Mouse (Mus musculus) forebrain, embryonic 14.5 days (tissue): Measurements from ENCODE around the gene Gm20388. TPM values are rescaled to one million over a fixed set of nuclear protein-coding genes. Genes with fewer than 3 reads are reported as not detected.

ENCODE experiments used
- ATAC-seq: fragments of 200-750 bp; cut with Nextera tagmentation; 2 replicates; pipeline ENCODE4 v1.8.0; 2017; ENCODE audit warnings: mild to moderate bottlenecking, moderate library complexity
- DNase-seq: peaks from one replicate; pipeline ENCODE4 v3.0.0-alpha.2; 2015; ENCODE audit warnings: low spot score
- H3K27ac ChIP-seq: fragments of 300-500 bp; sonication (generic); 2 replicates; pipeline ENCODE4 v1.5.1; 2014; ENCODE audit warnings: low read depth, mild to moderate bottlenecking, control low read depth, low read length, moderate library complexity
- H3K27me3 ChIP-seq: fragments of 300-500 bp; sonication (generic); replicated peaks from 2 replicates; pipeline ENCODE4 v1.6.1; 2014; ENCODE audit warnings: low read length, control low read depth, mixed read lengths; ENCODE audit not compliant: control insufficient read depth, insufficient read depth
- H3K36me3 ChIP-seq: fragments of 300-500 bp; sonication (generic); 2 replicates; pipeline ENCODE4 v1.6.1; 2014; ENCODE audit warnings: low read length, control low read depth; ENCODE audit not compliant: control insufficient read depth, insufficient read depth
- H3K4me1 ChIP-seq: fragments of 300-500 bp; sonication (generic); 2 replicates; pipeline ENCODE4 v1.6.1; 2014; ENCODE audit warnings: antibody characterized with exemption, low read length, control low read depth; ENCODE audit not compliant: control insufficient read depth, insufficient read depth
- H3K4me2 ChIP-seq: fragments of 300-500 bp; sonication (generic); 2 replicates; pipeline ENCODE4 v1.6.1; 2014; ENCODE audit warnings: mild to moderate bottlenecking, control low read depth, low read length
- H3K4me3 ChIP-seq: fragments of 300-500 bp; sonication (generic); 2 replicates; pipeline ENCODE4 v1.5.1; 2014; ENCODE audit warnings: low read depth, low read length, control low read depth
- H3K9ac ChIP-seq: fragments of 300-500 bp; sonication (generic); 2 replicates; pipeline ENCODE4 v1.6.1; 2014; ENCODE audit warnings: mild to moderate bottlenecking, low read length, control low read depth, moderate library complexity
- H3K9me3 ChIP-seq: fragments of 300-500 bp; sonication (generic); replicated peaks from 2 replicates; pipeline ENCODE4 v1.6.1; 2016; ENCODE audit warnings: low read length, control low read depth, mixed read lengths; ENCODE audit not compliant: control insufficient read depth
- WGBS: fragments of 180-500 bp; shearing (Covaris S2); extraction: QIAGEN DNeasy Blood & Tissue Kit; methylation state at CpG from one replicate; pipeline ENCODE4 v1.1.7; 2014; 5-methylcytosine and 5-hydroxymethylcytosine counted together
- polyA plus RNA-seq: library from polyadenylated mRNA; unstranded; fragments of >200 nt; fragmentation: Nextera tagmentation; extraction: Ambion mirVana; gene quantifications from 2 replicates; pipeline ENCODE4 v1.2.1, GENCODE M21; 2014

The Gm20388 gene
- polyA plus RNA-seq, 1 experiment from 2014 or later = 7.4 TPM

DNA sequence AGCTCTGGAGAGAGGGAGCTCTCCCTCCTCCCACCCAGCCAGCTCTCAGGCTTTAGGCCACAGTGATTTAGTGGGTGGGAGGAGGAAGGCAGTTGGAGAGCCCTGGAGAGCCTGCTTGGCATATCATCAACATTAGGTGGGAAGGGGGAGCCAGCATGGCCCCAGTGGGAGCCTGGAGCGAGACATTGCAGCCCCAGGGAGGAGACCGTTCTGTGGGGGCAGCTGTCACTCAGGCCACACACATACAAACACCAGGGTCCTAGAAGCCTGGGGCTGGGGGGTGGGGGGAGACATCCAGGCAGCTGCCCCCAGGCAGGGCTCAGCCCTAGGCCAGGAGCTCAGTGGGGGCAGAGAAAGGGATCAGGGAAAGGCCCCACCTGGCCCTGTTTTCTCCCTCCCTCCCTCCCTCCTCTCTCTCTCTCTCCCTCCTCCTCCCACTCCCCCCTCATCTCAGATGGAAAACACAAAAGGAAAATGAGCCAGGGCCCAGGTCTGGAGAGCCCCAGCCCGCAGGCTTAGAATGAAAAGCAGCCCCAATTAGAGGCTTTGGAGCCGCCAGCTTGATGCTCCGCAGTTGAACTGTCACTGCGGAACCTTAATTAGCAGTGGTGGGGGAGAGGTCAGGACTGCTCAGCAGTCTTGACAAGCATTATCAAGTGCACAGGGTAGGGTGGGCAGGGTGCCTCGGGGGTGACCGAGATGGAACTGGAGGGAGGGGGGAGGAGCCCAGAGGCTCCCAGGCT is 514.7 kb downstream of the Gm20388 start:
- no peaks in the 10 kb centered on the region for H3K36me3 ChIP-seq
- H3K4me3 ChIP-seq = no peak overlapping the region
- peak; percentile 97 for DNase-seq
- peak overlapping the region; percentile 30 for H3K4me2 ChIP-seq
- no peaks in the 10 kb centered on the region for H3K9me3 ChIP-seq
- WGBS = 2% methylated on average over 7 of the region's 8 CpGs
- H3K27me3 ChIP-seq = no peaks in the 10 kb centered on the region
- ATAC-seq = peak; percentile 88
- H3K27ac ChIP-seq = peak overlapping the region; percentile 99
- peak overlapping the region; percentile 45 for H3K9ac ChIP-seq
- peaks cover 67% of the 10 kb centered on the region for H3K4me1 ChIP-seq

DNA sequence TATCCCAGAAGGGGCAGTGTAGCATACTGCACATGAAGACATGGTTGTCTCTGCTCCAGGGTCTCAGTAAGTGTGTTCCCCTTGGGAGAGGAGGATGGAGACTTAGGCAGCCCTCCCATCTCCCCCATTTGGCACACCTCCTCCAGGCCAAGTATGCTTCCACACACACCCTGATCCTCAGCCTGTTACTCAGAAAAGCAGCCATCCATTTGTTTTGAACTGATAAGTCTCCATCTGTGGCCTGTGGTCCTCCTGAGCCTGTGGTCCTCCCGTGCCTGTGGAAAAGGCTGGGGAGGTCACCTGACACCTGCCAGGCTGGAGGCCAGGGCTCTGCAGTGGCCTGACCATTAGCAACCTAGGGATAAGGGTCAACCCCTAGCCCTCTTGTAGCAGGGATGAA is 515.5 kb downstream of the Gm20388 start:
- Histone ChIP-seq H3K4me1 (peaks cover 62% of the 10 kb centered on the region), H3K27ac (peak overlapping the region; percentile 99), H3K36me3 (no peaks in the 10 kb centered on the region), H3K4me2 (no peak overlapping the region), H3K9ac (no peak overlapping the region), H3K27me3 (no peaks in the 10 kb centered on the region), H3K9me3 (no peaks in the 10 kb centered on the region), H3K4me3 (no peak overlapping the region)
- 14% methylated on average over 1 of the region's 1 CpGs for WGBS
- DNase-seq (no peak), ATAC-seq (no peak)

DNA sequence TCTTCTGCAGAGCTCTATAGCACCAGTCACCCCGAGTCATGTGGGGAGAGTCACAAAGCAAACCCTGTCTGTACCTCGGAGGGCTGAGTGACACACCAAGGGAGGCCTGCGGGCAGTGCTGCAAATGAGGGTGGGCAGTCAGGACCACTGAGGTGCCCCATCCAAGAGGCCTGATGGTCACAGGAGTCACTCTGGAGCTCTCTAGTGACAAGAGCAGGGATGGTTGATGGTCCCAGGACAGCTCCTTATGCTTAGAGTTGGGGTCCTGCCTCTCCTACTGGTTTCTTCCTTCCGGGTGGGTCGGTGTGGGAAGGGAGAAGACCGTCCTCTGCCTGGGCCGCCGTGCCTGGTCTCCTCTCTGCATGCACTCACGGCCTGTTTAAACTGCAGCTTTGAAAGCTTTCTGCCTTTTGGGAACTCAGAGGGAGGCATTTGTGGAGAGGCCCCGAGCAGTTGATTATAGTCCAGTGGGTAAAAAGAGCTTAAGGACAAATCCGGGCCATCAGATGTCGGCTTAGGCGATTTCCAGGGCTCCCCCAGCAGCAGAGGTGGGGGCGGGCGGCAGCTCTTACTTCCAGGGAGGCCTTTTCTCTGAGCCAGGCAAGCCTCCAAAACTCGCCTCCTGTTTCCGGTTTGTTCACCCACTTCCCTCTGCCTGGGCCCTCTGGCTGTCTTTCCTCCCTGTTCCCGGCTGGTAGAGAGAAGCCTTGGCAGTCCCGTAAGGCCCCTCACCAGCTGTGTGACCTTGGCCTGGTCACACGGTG is 516.2 kb downstream of the Gm20388 start:
- Histone ChIP-seq H3K27ac (peak overlapping the region; percentile 99), H3K9ac (peak overlapping the region; percentile 32; the same call in 1 of the 2 replicates), H3K36me3 (no peaks in the 10 kb centered on the region), H3K4me1 (peaks cover 55% of the 10 kb centered on the region), H3K27me3 (no peaks in the 10 kb centered on the region), H3K4me2 (no peak overlapping the region), H3K9me3 (no peaks in the 10 kb centered on the region), H3K4me3 (no peak overlapping the region)
- ATAC-seq (no peak), DNase-seq (peak; percentile 71)
- WGBS = 12% methylated on average over 20 of the region's 20 CpGs

DNA sequence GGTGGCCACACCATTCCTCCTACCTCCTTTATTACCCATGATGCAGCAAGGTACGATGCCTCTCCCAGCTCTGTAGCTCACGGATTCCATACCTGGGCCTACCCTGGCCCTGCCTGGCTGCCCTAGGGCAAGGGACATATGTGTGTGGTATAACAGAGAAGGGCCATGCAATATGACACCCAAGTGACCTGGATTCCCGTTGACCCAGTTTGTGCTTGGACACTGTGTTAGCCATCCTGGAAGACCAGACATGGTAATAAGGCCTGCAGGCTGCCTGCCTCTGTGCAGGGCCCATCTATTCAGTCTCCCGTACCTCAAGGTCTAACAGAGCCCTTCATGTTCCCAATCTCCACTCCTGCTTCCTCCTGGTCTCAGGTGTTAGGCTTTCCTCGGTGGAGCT is 517.9 kb downstream of the Gm20388 start:
- H3K9me3 ChIP-seq = no peaks in the 10 kb centered on the region
- no peaks in the 10 kb centered on the region for H3K36me3 ChIP-seq
- DNase-seq (no peak), ATAC-seq (no peak)
- 91% methylated on average over 5 of the region's 5 CpGs for WGBS
- H3K4me2 ChIP-seq = no peak overlapping the region
- no peak overlapping the region for H3K4me3 ChIP-seq
- H3K27ac ChIP-seq = no peak overlapping the region
- H3K9ac ChIP-seq = no peak overlapping the region
- H3K27me3 ChIP-seq = no peaks in the 10 kb centered on the region
- H3K4me1 ChIP-seq = peaks cover 54% of the 10 kb centered on the region

DNA sequence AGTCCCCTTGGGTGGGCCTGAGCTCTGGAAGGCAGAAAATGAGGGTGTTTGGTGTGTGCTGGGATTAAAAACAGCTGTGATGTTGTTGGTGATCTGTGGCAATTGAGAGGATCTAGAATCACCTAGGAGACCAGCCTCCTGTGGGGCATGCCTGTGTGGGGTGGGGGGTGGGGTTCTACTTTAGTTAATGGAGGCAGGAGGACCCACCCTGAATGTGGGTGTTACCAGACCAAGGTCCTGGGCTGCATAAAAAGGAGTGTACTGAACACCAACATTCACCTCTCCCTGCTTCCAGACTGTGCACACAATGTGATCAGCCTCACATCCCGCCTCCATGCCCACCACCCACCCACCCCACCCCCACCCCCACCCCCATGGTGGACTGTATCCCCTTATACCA is 518.5 kb downstream of the Gm20388 start:
- no peak overlapping the region; the same call in 1 of the 2 replicates for H3K27ac ChIP-seq

DNA sequence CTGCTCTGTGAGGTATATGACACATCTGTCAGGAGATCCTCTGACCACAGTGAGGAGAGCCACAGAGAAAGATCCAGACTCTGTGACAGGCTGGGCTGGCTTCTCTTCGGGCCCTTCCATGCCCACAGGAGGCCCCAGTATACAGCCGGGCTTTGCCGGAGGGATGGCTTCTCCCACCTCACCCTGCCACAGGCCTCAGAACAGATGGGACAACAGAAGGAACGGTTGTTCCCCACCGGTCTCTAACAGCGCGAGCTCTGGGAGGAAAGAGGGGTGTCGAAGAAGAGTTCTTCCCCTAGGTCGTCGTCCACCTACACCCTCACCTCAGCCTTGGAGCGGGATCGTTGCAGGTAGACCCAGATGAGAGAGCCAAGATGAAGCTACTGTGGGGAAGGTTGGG is 520.4 kb downstream of the Gm20388 start:
- peaks cover 3% of the 10 kb centered on the region; the same call in 1 of the 2 replicates for H3K9me3 ChIP-seq
- no peak for ATAC-seq
- H3K27ac ChIP-seq = peak overlapping the region; percentile 46; the same call in 1 of the 2 replicates
- WGBS = 71% methylated on average over 12 of the region's 12 CpGs
- no peak overlapping the region for H3K4me2 ChIP-seq
- no peaks in the 10 kb centered on the region for H3K36me3 ChIP-seq
- no peaks in the 10 kb centered on the region for H3K27me3 ChIP-seq
- no peak overlapping the region for H3K9ac ChIP-seq
- H3K4me1 ChIP-seq = peaks cover 29% of the 10 kb centered on the region
- H3K4me3 ChIP-seq = no peak overlapping the region
- no peak for DNase-seq

More for the DNA sequence above, 518.5 kb downstream of the Gm20388 start:
- ATAC-seq (no peak), DNase-seq (no peak)
- no peak overlapping the region for H3K4me2 ChIP-seq
- H3K4me3 ChIP-seq = no peak overlapping the region
- H3K27me3 ChIP-seq = no peaks in the 10 kb centered on the region
- H3K36me3 ChIP-seq = no peaks in the 10 kb centered on the region
- 92% methylated on average over 1 of the region's 1 CpGs for WGBS
- peaks cover 3% of the 10 kb centered on the region; the same call in 1 of the 2 replicates for H3K9me3 ChIP-seq
- H3K4me1 ChIP-seq = peaks cover 48% of the 10 kb centered on the region
- H3K9ac ChIP-seq = no peak overlapping the region

DNA sequence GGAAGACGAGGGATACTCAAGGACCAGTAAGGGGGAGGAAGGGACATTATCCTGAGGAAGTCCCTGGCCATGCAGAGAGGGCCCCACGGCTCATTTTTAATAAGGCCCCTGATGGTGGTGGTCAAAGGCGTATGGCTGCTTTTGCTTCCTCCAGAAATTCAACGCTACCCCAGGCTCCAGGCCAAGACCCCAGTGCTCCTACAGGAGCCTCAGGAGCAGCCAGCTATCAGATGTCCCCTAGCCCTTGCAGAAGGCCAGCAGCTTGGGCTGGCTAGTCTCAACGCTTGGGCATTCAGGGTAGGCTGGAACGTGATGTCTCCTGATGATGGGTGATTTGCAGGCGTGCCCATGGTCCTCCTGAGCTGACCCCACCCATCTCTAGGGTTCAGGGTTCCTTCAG is 521.8 kb downstream of the Gm20388 start:
- 76% methylated on average over 7 of the region's 7 CpGs for WGBS
- no peaks in the 10 kb centered on the region for H3K36me3 ChIP-seq
- 0 out of 2 replicates have a peak overlapping the region, but pooled peaks have one; percentile 71 for H3K27ac ChIP-seq
- ATAC-seq (no peak), DNase-seq (no peak)
- H3K4me2 ChIP-seq = no peak overlapping the region
- H3K27me3 ChIP-seq = no peaks in the 10 kb centered on the region
- peaks cover 3% of the 10 kb centered on the region; the same call in 1 of the 2 replicates for H3K9me3 ChIP-seq
- H3K9ac ChIP-seq = no peak overlapping the region
- H3K4me3 ChIP-seq = no peak overlapping the region
- peaks cover 28% of the 10 kb centered on the region for H3K4me1 ChIP-seq

DNA sequence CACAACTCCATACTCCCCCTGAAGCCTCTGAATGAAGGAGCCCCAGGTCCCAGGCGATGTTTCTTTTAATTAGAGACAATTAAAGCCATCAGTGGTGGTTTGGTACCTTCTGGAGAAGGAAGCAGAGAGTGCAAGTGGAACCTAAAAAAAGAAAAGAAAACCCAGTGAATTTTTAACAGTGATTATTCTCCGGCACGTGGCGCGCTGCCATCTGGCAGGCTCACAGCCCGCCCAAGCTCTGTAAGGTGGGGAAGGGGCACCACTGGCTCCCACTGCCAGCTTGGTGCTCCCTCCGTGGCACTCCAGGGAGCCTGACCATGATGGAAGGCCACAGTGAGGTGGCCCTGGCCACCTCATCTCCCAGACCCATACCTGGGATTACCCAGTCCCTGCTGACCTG is 522.5 kb downstream of the Gm20388 start:
- Histone ChIP-seq H3K27me3 (no peaks in the 10 kb centered on the region), H3K9me3 (peaks cover 3% of the 10 kb centered on the region; the same call in 1 of the 2 replicates), H3K4me2 (no peak overlapping the region), H3K27ac (peak overlapping the region; percentile 71), H3K4me3 (no peak overlapping the region), H3K9ac (no peak overlapping the region), H3K4me1 (peaks cover 31% of the 10 kb centered on the region), H3K36me3 (no peaks in the 10 kb centered on the region)
- 35% methylated on average over 7 of the region's 7 CpGs for WGBS
- DNase-seq (no peak), ATAC-seq (peak; percentile 47; the same call in 1 of the 2 replicates)

DNA sequence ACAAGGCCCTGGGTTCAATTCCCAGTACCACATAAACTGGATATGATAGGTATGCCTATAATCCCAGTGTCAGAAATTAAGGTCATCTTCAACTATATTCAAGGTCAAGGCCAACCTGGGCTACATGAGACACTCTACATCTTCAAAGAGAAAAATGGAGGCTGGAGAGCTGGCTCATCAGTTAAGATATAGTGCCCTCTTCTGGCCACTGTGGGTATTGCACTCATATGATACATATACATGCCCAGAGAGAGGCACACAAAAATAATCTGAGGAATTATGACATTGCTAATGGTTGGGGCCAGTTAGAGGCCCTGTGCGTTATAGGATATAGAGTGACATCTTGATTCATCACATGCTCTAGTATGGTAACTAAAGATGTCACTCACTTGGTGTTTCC is 523.1 kb downstream of the Gm20388 start:
- WGBS = 100% methylated on average over 1 of the region's 1 CpGs
- no peak overlapping the region for H3K4me3 ChIP-seq
- H3K4me1 ChIP-seq = peaks cover 37% of the 10 kb centered on the region
- H3K9ac ChIP-seq = no peak overlapping the region
- no peaks in the 10 kb centered on the region for H3K27me3 ChIP-seq
- no peak overlapping the region for H3K27ac ChIP-seq
- H3K36me3 ChIP-seq = no peaks in the 10 kb centered on the region
- DNase-seq (no peak), ATAC-seq (no peak)
- no peak overlapping the region for H3K4me2 ChIP-seq
- H3K9me3 ChIP-seq = peaks cover 3% of the 10 kb centered on the region; the same call in 1 of the 2 replicates
